Mouse (Mus musculus) adrenal gland, postnatal 14 days (tissue): Measurements from ENCODE around the gene Mcm9. TPM values are rescaled to one million over a fixed set of nuclear protein-coding genes. Genes with fewer than 3 reads are reported as not detected.
"Not testable (repeated sequence)": the region's sequence is repeated elsewhere in the genome, so short reads cannot be mapped to it uniquely, and the experiment has no call there.

Experiments used
- DNase-seq: peaks from one replicate; pipeline ENCODE4 v3.0.0; 2021; ENCODE audit warnings: mixed read lengths
- long read RNA-seq, 2 experiments: library from polyadenylated mRNA; stranded (forward); transcript quantifications; one replicate each; pipeline ENCODE4 v2.0.0; 2021
- total RNA-seq: library from RNA; stranded (reverse); gene quantifications from 2 replicates; pipeline ENCODE4 v1.2.3, GENCODE M21; 2021

Gene Mcm9
- 10.2 and 10.9 TPM in 2 replicates for total RNA-seq
- long read RNA-seq, experiment 1, partial matches to known transcripts, result 8 of 15 reads
- long read RNA-seq, experiment 1, other reads (novel, unspliced or antisense), result 7 of 15 reads
- long read RNA-seq, experiment 2, partial matches to known transcripts, result 4 of 11 reads
- long read RNA-seq, experiment 2, other reads (novel, unspliced or antisense), result 7 of 11 reads

GRCm38 (mm10) chr10:53630339-53630738 lies at the start of gene Mcm9:
Gene Mcm9 (minus strand): TSS chr10:53630439.
- DNase-seq, result not testable (repeated sequence)

- no peak for DNase-seq
Observed at GRCm38 (mm10) chr10:53661788-53662187, 31.5 kb upstream of the Mcm9 start.

- DNase-seq, result not testable (repeated sequence)
Observed at GRCm38 (mm10) chr10:53654239-53654638, 24.0 kb upstream of the Mcm9 start.

- DNase-seq, result no peak
Observed at GRCm38 (mm10) chr10:53650683-53651082, 20.4 kb upstream of the Mcm9 start.

GRCm38 (mm10) chr10:53641507-53641906 lies 11.3 kb upstream of the Mcm9 start:
- DNase-seq, result peak; percentile 20

- DNase-seq, result no peak
Observed at GRCm38 (mm10) chr10:53635246-53635971, 5.2 kb upstream of the Mcm9 start.

- no peak for DNase-seq
Observed at GRCm38 (mm10) chr10:53634160-53634559, 3.9 kb upstream of the Mcm9 start.

- peak; percentile 99 for DNase-seq
Observed at GRCm38 (mm10) chr10:53629918-53630250, 355 bp downstream of the Mcm9 start.

- peak; percentile 95 for DNase-seq
Observed at GRCm38 (mm10) chr10:53629247-53629917, 857 bp downstream of the Mcm9 start.

- peak; percentile 21 for DNase-seq
Observed at GRCm38 (mm10) chr10:53615850-53616616, 14.2 kb downstream of the Mcm9 start.

- DNase-seq, result no peak
Observed at GRCm38 (mm10) chr10:53613955-53614354, 16.3 kb downstream of the Mcm9 start.

GRCm38 (mm10) chr10:53612172-53612571 lies 18.1 kb downstream of the Mcm9 start:
- no peak for DNase-seq

- no peak for DNase-seq
Observed at GRCm38 (mm10) chr10:53608274-53608673, 22.0 kb downstream of the Mcm9 start.

- no peak for DNase-seq
Observed at GRCm38 (mm10) chr10:53605328-53605727, 24.9 kb downstream of the Mcm9 start.

- DNase-seq, result no peak
Observed at GRCm38 (mm10) chr10:53598821-53599220, 31.4 kb downstream of the Mcm9 start.

GRCm38 (mm10) chr10:53597121-53597881 lies 32.9 kb downstream of the Mcm9 start:
- peak; percentile 78 for DNase-seq

GRCm38 (mm10) chr10:53596677-53597120 lies 33.5 kb downstream of the Mcm9 start, which contains the start of gene Asf1a:
Gene Asf1a (plus strand): TSS chr10:53596757.
- peak; percentile 98 for DNase-seq

GRCm38 (mm10) chr10:53595744-53596676 lies 34.2 kb downstream of the Mcm9 start:
- peak; percentile 21 for DNase-seq

GRCm38 (mm10) chr10:53585777-53586176 lies 44.5 kb downstream of the Mcm9 start:
- DNase-seq, result no peak

GRCm38 (mm10) chr10:53581087-53581486 lies 49.2 kb downstream of the Mcm9 start:
- DNase-seq, result no peak
